Mouse (Mus musculus) MEL (cell line): ENCODE data around the gene Hsp90ab1. TPM values are rescaled to one million over a fixed set of nuclear protein-coding genes. Genes with fewer than 3 reads are reported as not detected.

Experiments used
- DNase-seq: peaks from one replicate; pipeline ENCODE4 v3.0.0; 2011; ENCODE audit warnings: low read depth, low spot score
- H3K27ac ChIP-seq: 2 replicates; pipeline ENCODE4 v1.5.1; 2012; ENCODE audit warnings: low read depth, mild to moderate bottlenecking, control low read depth, low read length, moderate library complexity; ENCODE audit not compliant: control insufficient read depth
- H3K27me3 ChIP-seq, 2 experiments: fragments of 150-350 bp in 1 of 2; sonication (generic) in 1 of 2; 2 replicates each; pipeline ENCODE4 v1.6.1; 2012; ENCODE audit warnings: low read length in 2 of 2, mild to moderate bottlenecking in 2 of 2, improper control_type of control experiment in 1 of 2, moderate library complexity in 1 of 2; ENCODE audit not compliant: insufficient read depth in 2 of 2, control insufficient read depth in 1 of 2
- H3K36me3 ChIP-seq, 2 experiments: 2 replicates each; pipeline ENCODE4 v1.6.1; 2012 to 2014; ENCODE audit warnings: low read length in 2 of 2, improper control_type of control experiment in 1 of 2, inconsistent platforms in 1 of 2, mild to moderate bottlenecking in 1 of 2; ENCODE audit not compliant: insufficient read depth in 2 of 2, control insufficient read depth in 1 of 2
- H3K4me1 ChIP-seq, 2 experiments: fragments of 150-350 bp in 1 of 2; sonication (generic) in 1 of 2; 2 replicates each; pipeline ENCODE4 v1.6.1; 2012; ENCODE audit warnings: low read length in 2 of 2, improper control_type of control experiment in 1 of 2, mild to moderate bottlenecking in 1 of 2; ENCODE audit not compliant: insufficient read depth in 2 of 2, control insufficient read depth in 1 of 2
- H3K4me3 ChIP-seq, 2 experiments: fragments of 150-350 bp in 1 of 2; sonication (generic) in 1 of 2; 2 replicates each; pipeline ENCODE4 v1.5.1; 2012; ENCODE audit warnings: low read depth in 2 of 2, low read length in 2 of 2, mild to moderate bottlenecking in 2 of 2, moderate library complexity in 2 of 2, control low read depth in 1 of 2, improper control_type of control experiment in 1 of 2; ENCODE audit not compliant: control insufficient read depth in 1 of 2, insufficient read depth in 1 of 2
- H3K79me2 ChIP-seq: 2 replicates; pipeline ENCODE4 v1.6.1; 2012; ENCODE audit warnings: mild to moderate bottlenecking, low read length, moderate library complexity; ENCODE audit not compliant: control insufficient read depth, poor library complexity, insufficient read depth
- H3K9ac ChIP-seq: 2 replicates; pipeline ENCODE4 v1.6.1; 2012; ENCODE audit warnings: low read depth, mild to moderate bottlenecking, control low read depth, low read length, moderate library complexity; ENCODE audit not compliant: control insufficient read depth, poor library complexity, severe bottlenecking
- H3K9me3 ChIP-seq: fragments of 150-350 bp; sonication (generic); replicated peaks from 2 replicates; pipeline ENCODE4 v1.6.1; 2012; ENCODE audit warnings: mild to moderate bottlenecking, low read length, improper control_type of control experiment, moderate library complexity; ENCODE audit not compliant: insufficient read depth
- CHD1 ChIP-seq: IDR thresholded peaks from 2 replicates; pipeline ENCODE4 v1.6.1; 2012; ENCODE audit warnings: low read depth, mild to moderate bottlenecking, inconsistent platforms, low read length, improper control_type of control experiment
- CHD2 ChIP-seq: IDR thresholded peaks from 2 replicates; pipeline ENCODE4 v1.6.1; 2011; ENCODE audit warnings: low read length, improper control_type of control experiment
- CTCF ChIP-seq, 3 experiments: IDR thresholded peaks in 2 of 3; conservative IDR thresholded peaks in 1 of 3; 2 replicates each; pipeline ENCODE4 v1.5.1; 2011 to 2012; ENCODE audit warnings: low read length in 3 of 3, low read depth in 2 of 3, mild to moderate bottlenecking in 2 of 3, improper control_type of control experiment in 1 of 3, inconsistent platforms in 1 of 3, mixed read lengths in 1 of 3, moderate library complexity in 1 of 3; ENCODE audit not compliant: control insufficient read depth in 1 of 3, insufficient read depth in 1 of 3, poor library complexity in 1 of 3, severe bottlenecking in 1 of 3
- ELF1 ChIP-seq: IDR thresholded peaks from 2 replicates; pipeline ENCODE4 v1.6.1; 2014; ENCODE audit warnings: low read depth, mild to moderate bottlenecking, inconsistent platforms, low read length, improper control_type of control experiment, moderate library complexity
- MAFK ChIP-seq: IDR thresholded peaks from 2 replicates; pipeline ENCODE4 v1.6.1; 2011; ENCODE audit warnings: low read depth, mild to moderate bottlenecking, low read length, improper control_type of control experiment, borderline replicate concordance
- MYC ChIP-seq: IDR thresholded peaks from 2 replicates; pipeline ENCODE4 v1.6.1; 2011; ENCODE audit warnings: low read depth, mild to moderate bottlenecking, low read length, improper control_type of control experiment, moderate library complexity
- POLR2A ChIP-seq, 2 experiments: IDR thresholded peaks; 2 replicates each; pipeline ENCODE4 v1.6.1; 2011 to 2012; ENCODE audit warnings: low read length in 2 of 2, mild to moderate bottlenecking in 2 of 2, control low read depth in 1 of 2, improper control_type of control experiment in 1 of 2, low read depth in 1 of 2, moderate library complexity in 1 of 2; ENCODE audit not compliant: control insufficient read depth in 1 of 2, insufficient read depth in 1 of 2, poor library complexity in 1 of 2
- POLR2AphosphoS5 ChIP-seq: IDR thresholded peaks from 2 replicates; pipeline ENCODE4 v1.6.1; 2012; ENCODE audit warnings: low read depth, borderline replicate concordance, mild to moderate bottlenecking, inconsistent platforms, low read length, moderate library complexity, mixed read lengths
- RCOR1 ChIP-seq: IDR thresholded peaks from 2 replicates; pipeline ENCODE4 v1.6.1; 2012; ENCODE audit warnings: low read depth, mild to moderate bottlenecking, inconsistent platforms, low read length, improper control_type of control experiment
- TBP ChIP-seq: IDR thresholded peaks from 2 replicates; pipeline ENCODE4 v1.8.0; 2011; ENCODE audit warnings: low read depth, low read length, improper control_type of control experiment
- USF1 ChIP-seq: IDR thresholded peaks from 2 replicates; pipeline ENCODE4 v1.6.1; 2014; ENCODE audit warnings: low read depth, mild to moderate bottlenecking, inconsistent platforms, low read length, improper control_type of control experiment, moderate library complexity
- USF2 ChIP-seq, 2 experiments: IDR thresholded peaks; 2 replicates each; pipeline ENCODE4 v1.6.1; 2011 to 2012; ENCODE audit warnings: improper control_type of control experiment in 2 of 2, low read length in 2 of 2, borderline replicate concordance in 1 of 2, inconsistent platforms in 1 of 2, low read depth in 1 of 2, mild to moderate bottlenecking in 1 of 2; ENCODE audit not compliant: insufficient read depth in 1 of 2
- ZC3H11A ChIP-seq: IDR thresholded peaks from 2 replicates; pipeline ENCODE4 v1.6.1; 2012; ENCODE audit warnings: low read depth, mild to moderate bottlenecking, inconsistent platforms, low read length, improper control_type of control experiment
- ZKSCAN1 ChIP-seq: IDR thresholded peaks from 2 replicates; pipeline ENCODE4 v1.6.1; 2012; ENCODE audit warnings: low read depth, mild to moderate bottlenecking, inconsistent platforms, low read length, improper control_type of control experiment, moderate library complexity
- ZMIZ1 ChIP-seq: IDR thresholded peaks from 2 replicates; pipeline ENCODE4 v1.6.1; 2012; ENCODE audit warnings: low read depth, mild to moderate bottlenecking, inconsistent platforms, low read length, improper control_type of control experiment, moderate library complexity
- ZNF384 ChIP-seq: IDR thresholded peaks from 2 replicates; pipeline ENCODE4 v1.6.1; 2012; ENCODE audit warnings: low read depth, mild to moderate bottlenecking, inconsistent platforms, low read length, improper control_type of control experiment
- polyA plus RNA-seq, 2 experiments: library from polyadenylated mRNA; stranded (reverse) in 1 of 2; unstranded in 1 of 2; fragments of >175 nt in 1 of 2; fragments of >200 nt in 1 of 2; gene quantifications; 2 replicates each; pipeline versions ENCODE4 v1.2.1 to v1.2.4; 2012; ENCODE audit warnings: low replicate concordance in 2 of 2, low read depth in 1 of 2; ENCODE audit not compliant: insufficient read length in 2 of 2, insufficient read depth in 1 of 2, missing spikeins in 1 of 2
- total RNA-seq: library from RNA; depleted of rRNA; stranded (reverse); fragments of 300-350 nt; gene quantifications from 2 replicates; pipeline ENCODE4 v1.2.3, GENCODE M21; 2012

The Hsp90ab1 gene
- total and polyA plus RNA-seq, 3 experiments: 1,032 to 27,726 (median 4,130) TPM

- 0 out of 2 replicates have a peak, but pooled peaks have one; percentile 2 for TF ChIP-seq MYC
These were observed 5.2 kb upstream of the Hsp90ab1 start (continued) for GRCm38 (mm10) chr17:45578242-45578641.

GRCm38 (mm10) chr17:45575123-45575897 is 2.2 kb upstream of the Hsp90ab1 start:
- H3K4me1 ChIP-seq: peaks cover 6 to 29% of the 10 kb centered on the region in 2 experiments
- peaks cover 13 to 26% of the 10 kb centered on the region in 2 experiments for H3K36me3 ChIP-seq
- no peak overlapping the region for H3K4me3 ChIP-seq
- H3K27me3 ChIP-seq: no peaks in the 10 kb centered on the region
- no peak for DNase-seq
- TF ChIP-seq TBP (no peak), CHD2 (no peak), ELF1 (no peak), USF1 (no peak), MAFK (no peak), CHD1 (no peak), ZKSCAN1 (no peak), ZC3H11A (no peak), POLR2AphosphoS5 (no peak), ZNF384 (no peak), RCOR1 (no peak), USF2 (IDR thresholded peaks at IDR 0.05; ENCODE audit: borderline replicate concordance in 1 of 2, insufficient read depth in 1 of 2, low read depth in 1 of 2, low read length in 2 of 2) (no peak), CTCF (IDR thresholded peaks at IDR 0.05 in 2 of 3, conservative IDR thresholded peaks at IDR 0.05 in 1 of 3; ENCODE audit: control insufficient read depth in 1 of 3, insufficient read depth in 1 of 3, low read depth in 2 of 3, low read length in 3 of 3, poor library complexity in 1 of 3, severe bottlenecking in 1 of 3) (no peak)
- peaks cover 30% of the 10 kb centered on the region for H3K79me2 ChIP-seq
- H3K9me3 ChIP-seq: no peaks in the 10 kb centered on the region
- H3K9ac ChIP-seq: no peak overlapping the region; the same call in 1 of the 2 replicates
- no peak overlapping the region for H3K27ac ChIP-seq

- Histone ChIP-seq H3K4me1 (peaks cover 6 to 35% of the 10 kb centered on the region in 2 experiments), H3K36me3 (peaks cover 19 to 30% of the 10 kb centered on the region in 2 experiments), H3K9ac (peak overlapping the region; percentile 94), H3K79me2 (peaks cover 36% of the 10 kb centered on the region), H3K27me3 (no peaks in the 10 kb centered on the region), H3K27ac (peak overlapping the region; percentile 80), H3K9me3 (no peaks in the 10 kb centered on the region), H3K4me3 (peak overlapping the region; percentile 65 to 96)
- no peak for TF ChIP-seq ZMIZ1
- TF ChIP-seq POLR2A (IDR thresholded peaks at IDR 0.05; ENCODE audit: control insufficient read depth in 1 of 2, insufficient read depth in 1 of 2, low read depth in 1 of 2, low read length in 2 of 2, poor library complexity in 1 of 2): peak in 1 of 2 experiments; percentile 2; a peak in 1 of 4 replicates
- DNase-seq: peak; percentile 82
These were observed 1.2 kb upstream of the Hsp90ab1 start for GRCm38 (mm10) chr17:45574129-45574761.
